Mouse (Mus musculus) cortical plate, adult 2 months (tissue): ENCODE measurements around the gene Trmt61a.

Experiments used
- CTCF ChIP-seq: fragments of 200-500 bp; IDR thresholded peaks from 2 replicates; pipeline ENCODE4 v1.5.1; 2011; ENCODE audit warnings: mild to moderate bottlenecking, control low read depth, low read length; ENCODE audit not compliant: insufficient read depth; ENCODE audit errors: extremely low read depth
- POLR2A ChIP-seq: fragments of 200-500 bp; IDR thresholded peaks from 2 replicates; pipeline ENCODE4 v1.6.1; 2011; ENCODE audit warnings: mild to moderate bottlenecking, low read length, control low read depth; ENCODE audit not compliant: insufficient read depth; ENCODE audit errors: extremely low read depth

DNA sequence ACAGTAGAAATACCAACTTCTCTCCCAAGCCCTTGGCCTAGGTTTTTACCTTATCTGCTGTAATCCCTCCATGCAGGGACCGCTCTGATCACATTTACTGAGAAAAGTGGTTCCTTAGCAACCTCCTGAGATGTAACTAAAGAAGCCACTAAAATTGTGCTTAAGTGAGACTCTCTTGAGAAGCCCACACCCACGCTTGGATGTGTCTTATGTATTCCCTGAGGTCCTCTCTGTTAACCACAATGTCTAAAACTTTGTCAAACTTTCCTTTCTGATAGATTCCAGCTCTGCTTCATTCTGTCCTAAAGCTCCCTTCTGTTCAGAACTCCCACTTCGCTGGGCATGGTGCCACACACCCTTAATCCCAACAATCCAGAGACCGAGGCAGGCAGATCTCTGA lies 21.6 kb downstream of the Trmt61a start:
- TF ChIP-seq CTCF (no peak), POLR2A (no peak)
